Mouse (Mus musculus): ENCODE data around the gene Gm21060.
"Not testable (repeated sequence)": the region's sequence is repeated elsewhere in the genome, so short reads cannot be mapped to it uniquely, and the experiment has no call there.

The Gm21060 gene

DNA sequence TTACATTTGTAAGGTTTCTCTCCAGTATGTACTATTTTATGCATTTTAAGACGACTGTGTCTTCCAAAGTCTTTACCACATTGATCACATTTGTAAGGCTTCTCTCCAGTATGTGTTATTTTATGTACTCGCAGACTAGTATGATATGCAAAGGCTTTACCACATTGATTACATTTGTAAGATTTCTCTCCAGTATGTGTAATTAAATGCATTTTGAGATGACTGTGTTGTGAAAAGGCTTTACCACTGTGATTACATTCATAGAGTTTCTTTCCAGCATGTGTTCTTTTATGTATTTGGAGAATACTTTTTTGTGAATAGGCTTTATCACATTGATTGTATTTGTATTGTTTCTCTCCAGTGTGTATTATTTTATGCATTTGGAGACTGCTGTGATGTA, at the start of gene Gm21060:
Gene Gm21060 (minus strand): TSS at position 101 of the 400 bp plus-strand sequence.
- no peak for DNase-seq (ENCODE audit: low spot score in 2 of 2)

DNA sequence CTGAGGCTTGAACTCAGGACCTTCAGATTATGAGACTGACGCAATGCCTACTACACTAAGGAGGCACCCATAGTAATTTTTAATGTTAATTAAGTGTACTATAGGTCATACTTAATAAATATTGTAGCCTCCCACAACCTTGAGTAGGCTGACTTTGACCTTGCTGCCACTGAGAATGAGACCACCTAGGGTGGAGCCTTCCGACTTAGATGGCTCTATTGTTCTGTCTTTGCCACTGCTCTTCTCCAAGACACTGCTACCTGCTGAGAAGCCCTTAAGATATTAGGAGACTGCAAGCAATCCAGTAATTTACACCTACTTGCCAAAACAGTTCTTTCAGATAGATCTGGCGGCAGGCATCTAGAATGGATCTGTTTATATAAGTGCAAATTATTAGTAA, 24.0 kb upstream of the Gm21060 start:
- DNase-seq (ENCODE audit: low spot score in 2 of 2) = not testable (repeated sequence)

DNA sequence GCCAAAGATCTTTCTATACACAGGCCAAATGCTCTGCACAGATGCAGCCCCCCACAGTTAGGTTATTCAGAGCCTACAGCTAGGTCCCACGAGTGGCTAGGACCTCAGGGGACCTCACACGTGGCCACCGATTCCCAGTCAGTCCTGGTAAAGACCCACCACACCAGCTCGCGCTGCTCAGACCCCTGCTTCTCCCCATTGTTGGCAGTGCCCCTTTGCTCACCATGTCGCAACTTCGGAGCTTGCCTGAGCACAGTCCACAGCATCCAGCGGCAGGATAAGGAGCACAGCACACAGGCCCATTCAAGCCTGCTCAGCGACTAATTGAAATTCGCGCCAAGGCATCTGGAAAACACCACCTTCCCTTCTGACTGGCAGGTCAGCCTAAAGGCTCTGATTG, 16.3 kb upstream of the Gm21060 start:
- DNase-seq (ENCODE audit: low spot score in 2 of 2) = not testable (repeated sequence)

DNA sequence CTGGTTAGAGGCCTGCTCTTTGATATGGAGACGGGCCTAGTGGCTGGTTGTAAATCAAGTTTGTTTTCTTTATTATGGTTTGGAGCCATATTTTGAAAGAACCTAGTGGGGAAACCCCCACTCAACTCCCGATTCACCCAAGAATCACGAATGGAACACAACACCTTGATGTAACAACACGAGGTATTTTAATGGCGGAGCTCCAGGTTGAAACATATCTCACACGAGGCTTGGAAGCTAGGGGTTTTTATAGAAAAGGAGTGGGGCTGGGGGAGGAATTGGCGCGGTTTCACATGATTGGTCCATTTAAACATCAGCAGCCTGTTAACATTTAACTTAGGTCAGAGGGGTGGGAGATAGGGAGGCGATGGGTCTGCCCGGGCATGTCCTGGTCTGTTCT, 15.5 kb upstream of the Gm21060 start:
- not testable (repeated sequence) for DNase-seq (ENCODE audit: low spot score in 2 of 2)

DNA sequence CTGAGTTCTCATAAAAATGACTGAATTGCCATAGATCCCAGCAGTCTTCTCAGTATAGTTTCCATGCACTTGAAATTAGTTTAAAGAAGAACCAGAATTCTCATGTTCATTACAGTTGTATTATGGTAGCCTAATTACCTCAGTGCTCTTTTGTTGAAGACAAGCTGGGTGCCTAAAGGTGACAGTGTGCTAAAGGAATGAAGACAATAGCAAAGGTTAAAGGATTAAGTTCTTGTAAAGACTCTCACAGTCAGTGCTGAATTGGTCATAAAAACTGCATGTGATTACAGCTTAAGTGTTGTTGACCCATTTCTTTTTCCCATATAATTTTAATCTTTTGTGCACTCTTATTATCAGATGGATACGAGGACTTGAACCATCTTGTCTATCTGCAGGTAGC, 11.2 kb upstream of the Gm21060 start:
- DNase-seq (ENCODE audit: low spot score in 2 of 2) = not testable (repeated sequence)

DNA sequence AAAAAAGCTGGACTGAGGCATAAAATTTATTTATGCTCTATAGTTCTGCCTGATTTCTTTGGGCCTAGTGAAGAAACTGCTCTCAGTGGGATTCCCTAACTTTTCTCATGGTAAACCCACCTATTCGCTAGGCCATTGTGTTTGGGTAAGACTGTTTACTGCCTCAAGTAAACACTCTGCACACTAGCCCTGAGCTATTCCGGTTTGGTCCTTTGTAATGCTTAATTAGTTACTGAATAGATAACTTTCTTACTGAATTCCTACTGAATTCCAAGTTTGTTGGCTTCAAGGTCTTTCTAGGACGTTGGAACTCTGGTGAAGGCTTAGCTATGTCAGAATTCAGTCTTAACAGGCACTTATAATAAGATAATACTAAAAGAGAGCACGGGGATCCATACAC, 11.8 kb downstream of the Gm21060 start:
- not testable (repeated sequence) for DNase-seq (ENCODE audit: low spot score in 2 of 2)

DNA sequence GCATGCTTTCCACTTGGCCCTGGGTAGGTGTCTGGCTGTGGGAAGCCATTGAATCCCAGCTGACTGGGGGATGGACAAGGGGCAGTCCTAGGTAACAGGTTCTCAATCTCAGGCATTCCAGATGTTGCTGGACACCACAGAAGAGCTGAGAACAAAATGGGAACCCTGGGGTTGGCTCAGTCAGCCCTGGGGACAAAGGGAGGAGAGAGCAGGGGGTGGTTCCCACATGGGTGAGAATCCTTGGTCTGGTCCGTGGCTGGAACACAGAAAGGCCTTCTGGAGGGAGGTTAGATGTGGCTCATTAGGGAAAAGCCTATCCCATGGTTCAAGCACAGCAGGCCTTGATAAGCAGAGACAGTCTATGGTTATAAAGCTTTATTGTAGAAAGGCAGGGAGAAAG, 13.3 kb downstream of the Gm21060 start:
- no peak for DNase-seq (ENCODE audit: low spot score in 2 of 2)

DNA sequence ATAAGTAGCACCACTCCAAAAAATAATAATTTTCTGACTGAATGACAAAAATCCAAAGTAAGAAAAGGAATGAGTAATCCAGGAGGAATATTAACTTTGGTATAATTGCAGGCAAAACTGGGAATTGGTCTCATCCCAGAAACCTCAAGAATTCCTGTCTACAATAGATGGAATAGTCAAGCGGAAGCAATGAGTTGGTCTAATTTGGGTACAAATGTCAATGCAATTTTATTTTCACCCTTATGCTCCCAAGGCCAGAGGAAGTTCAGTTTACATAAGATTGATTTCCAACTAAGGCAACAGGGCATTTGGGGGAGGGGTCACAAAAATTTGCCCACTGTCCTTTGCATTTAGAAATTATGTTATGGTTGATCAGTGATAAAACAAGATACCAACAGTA, 21.4 kb downstream of the Gm21060 start:
- DNase-seq (ENCODE audit: low spot score in 2 of 2) = no peak

DNA sequence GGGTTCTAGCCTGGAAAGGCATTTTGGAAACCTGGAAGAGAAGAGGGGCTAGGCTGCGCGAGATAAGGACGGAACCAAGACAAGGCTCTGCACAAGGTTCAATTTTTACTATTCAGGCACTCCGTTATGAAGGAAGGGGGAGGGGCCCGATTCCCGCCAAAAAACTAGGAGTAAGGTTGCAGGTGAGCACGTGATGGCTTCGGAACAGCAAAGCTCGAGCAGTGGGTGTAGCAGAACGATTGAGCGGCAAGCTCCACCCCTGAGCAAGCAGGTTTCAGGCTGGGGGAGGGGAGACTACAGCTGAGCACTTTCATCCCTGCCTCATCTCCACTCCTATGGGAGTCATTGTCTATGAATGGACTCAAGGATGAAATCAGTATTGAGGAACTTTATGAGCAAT, 27.7 kb downstream of the Gm21060 start:
- DNase-seq (ENCODE audit: low spot score in 2 of 2) = not testable (repeated sequence)

DNA sequence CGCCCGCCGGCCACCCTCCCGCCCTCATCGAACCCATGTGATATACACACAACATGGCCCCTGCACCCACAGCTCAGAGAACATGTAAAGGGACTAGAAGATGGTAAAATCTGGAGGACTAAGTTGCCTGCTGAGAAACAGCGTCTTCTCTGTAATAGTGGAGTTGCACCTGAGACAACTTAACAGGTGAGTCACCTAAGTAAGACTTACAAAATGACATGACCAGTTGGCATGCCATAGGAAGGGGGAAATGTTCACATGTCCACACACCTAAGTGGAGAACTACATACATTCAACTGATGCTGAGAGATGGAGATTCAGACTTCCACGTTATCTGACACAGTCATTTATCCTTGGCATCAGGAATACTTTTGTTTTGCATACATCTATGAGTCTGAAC, 29.7 kb downstream of the Gm21060 start:
- DNase-seq (ENCODE audit: low spot score in 2 of 2) = no peak

DNA sequence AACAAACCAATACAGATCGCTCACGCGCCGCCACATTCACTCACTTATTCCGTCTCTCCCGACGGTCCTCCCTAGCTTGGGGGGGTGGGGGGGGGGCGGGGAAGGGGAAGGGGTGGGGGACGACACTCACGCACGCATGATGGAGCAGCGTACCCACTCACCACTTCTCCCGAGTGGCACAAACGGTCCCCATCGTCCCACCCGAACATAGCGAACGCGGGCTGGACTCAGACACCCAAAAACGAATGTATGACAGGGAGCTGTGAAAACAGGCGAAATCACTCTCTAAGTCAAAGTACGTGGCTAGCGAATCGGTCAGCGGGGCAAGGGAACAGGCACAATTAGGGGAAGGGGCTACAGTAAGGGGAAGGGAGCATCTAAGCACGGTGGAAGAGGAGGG, 30.2 kb downstream of the Gm21060 start:
- DNase-seq (ENCODE audit: low spot score in 2 of 2) = peak in 1 of 2 experiments; percentile 21

DNA sequence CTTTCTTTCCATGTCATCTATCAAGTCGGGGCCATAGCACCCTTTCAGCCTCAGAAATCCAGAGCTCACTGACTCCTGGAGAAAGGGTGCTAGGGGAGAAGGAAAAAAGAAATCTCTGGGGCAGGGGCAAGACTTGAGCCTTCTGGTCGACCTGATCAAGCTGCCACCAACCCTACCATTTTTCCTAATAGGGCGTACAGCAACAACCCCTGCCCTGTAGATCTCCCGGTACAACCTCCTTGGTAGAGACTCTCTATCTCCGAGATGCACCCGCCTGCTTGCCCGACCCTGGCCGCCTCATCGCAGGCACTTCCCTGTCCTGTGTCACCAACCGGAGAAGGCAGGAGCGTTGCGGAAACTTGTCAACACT, 30.6 kb downstream of the Gm21060 start:
- DNase-seq (ENCODE audit: low spot score in 2 of 2) = peak in 1 of 2 experiments; percentile 33

DNA sequence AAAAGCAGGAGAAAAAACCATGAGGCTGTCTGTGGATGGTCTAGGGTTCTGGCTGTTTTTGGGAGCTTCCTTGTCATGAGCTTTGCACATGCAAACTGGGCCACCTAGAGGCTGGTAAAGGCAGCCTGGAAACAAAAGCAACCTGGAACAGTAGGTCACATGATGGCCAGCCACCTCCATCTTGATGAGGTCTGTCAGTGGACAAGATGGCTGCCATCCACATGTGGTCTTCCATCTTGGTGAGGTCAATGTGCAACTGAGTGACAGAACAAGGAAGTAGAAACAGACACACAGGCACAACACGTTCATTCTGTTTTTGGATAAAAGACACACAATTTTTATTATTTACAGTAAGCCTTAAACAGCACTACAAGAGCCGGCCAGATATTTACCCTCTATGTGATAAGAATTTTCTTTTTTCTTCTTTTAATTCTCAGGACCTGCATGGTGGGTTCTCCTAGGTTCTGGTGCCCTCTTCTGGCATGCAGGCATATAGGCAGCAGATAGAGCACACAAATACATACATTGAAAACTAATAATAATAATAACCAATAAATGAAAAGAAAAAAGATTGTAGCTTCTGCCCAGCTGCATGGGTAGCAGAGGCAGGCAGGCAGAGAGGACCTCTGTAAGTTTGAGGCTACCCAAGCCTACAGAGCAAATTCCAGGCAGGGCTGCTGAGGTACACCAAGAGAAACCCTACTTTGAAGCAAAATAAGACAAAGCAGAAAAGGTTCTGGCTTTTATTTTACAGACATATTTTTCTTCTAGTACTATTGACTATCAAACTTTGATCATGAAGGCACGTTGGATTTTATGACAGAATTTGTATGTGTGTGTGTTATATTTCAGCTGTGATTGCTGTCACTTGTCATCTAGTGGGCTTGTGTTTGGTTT, 31.3 kb downstream of the Gm21060 start:
- peak; percentile 5 to 24 for DNase-seq (ENCODE audit: low spot score in 2 of 2)

DNA sequence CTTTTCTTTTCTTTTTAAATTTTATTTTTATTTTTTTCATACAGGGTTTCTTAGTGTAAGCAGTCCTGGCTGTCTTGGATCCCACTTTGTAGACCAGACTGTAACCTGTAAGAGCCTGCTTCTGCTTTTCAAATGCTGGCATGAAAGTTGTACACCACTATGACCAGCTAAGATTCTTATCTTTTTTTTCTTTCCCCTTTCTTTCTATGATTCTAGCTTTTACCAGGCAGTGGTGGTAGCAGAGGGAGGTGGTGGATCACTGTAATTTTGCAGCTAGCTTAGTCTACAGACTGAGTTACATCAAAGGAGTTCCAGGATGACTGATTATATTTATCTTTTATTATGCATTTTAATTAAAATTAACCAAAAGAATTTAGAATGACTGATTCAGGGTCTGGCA, 31.9 kb downstream of the Gm21060 start:
- no peak for DNase-seq (ENCODE audit: low spot score in 2 of 2)

DNA sequence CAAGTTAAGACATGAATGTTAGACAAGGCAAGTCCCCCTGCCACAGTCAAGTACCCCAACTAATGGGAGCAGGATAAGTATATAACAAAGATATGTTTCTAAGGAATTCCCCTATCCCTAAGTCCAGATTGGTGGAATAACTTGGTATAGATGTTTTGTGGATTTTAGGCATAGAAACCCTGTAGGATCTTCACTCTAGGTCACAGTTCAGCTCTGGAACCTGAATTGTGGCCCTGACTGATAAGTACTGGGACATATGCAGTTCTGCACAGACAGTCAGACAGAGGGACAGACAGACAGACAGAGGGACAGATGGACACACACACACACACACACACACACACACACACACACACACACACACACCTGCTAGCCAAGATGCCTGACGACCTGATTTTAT, 32.6 kb downstream of the Gm21060 start:
- no peak for DNase-seq (ENCODE audit: low spot score in 2 of 2)

DNA sequence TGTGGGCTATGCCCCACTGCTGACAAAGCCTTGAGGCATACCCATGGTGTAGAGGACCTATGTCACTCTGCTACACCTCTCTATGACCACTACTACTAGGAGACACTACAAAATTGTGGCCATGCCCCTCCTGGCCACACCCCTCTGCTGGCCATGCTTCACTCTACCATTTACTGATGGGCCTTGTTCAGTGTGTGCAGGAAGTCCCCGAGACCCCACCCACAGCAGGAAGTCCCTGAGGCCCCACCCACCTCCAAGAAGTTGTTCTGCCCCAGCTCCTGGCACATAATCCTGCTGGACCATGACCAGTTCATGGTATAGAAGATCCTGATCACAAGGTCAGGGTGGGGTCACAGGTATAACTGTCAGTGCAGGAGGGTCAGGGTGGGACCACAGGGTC, 35.6 kb downstream of the Gm21060 start:
- DNase-seq (ENCODE audit: low spot score in 2 of 2) = no peak

DNA sequence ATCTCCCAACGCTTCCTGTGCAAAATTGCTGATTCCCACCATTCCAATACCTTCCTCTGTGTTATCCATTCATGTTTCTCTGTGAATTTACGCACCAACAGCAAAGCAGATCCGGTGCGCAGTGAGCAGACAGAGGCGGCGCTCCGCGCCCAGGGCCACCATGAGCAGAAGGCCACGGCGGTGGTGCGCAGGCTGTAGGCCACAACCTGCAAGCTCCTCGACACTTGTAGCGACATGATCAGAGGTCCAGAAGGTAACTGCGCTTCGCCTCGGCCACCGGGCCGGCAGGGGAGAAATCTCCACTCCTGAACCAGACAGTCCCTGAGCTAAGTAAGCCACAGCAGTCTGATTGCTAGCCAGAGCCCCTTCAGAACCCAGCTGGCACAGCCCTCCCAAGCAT, 39.1 kb downstream of the Gm21060 start:
- DNase-seq (ENCODE audit: low spot score in 2 of 2) = no peak

DNA sequence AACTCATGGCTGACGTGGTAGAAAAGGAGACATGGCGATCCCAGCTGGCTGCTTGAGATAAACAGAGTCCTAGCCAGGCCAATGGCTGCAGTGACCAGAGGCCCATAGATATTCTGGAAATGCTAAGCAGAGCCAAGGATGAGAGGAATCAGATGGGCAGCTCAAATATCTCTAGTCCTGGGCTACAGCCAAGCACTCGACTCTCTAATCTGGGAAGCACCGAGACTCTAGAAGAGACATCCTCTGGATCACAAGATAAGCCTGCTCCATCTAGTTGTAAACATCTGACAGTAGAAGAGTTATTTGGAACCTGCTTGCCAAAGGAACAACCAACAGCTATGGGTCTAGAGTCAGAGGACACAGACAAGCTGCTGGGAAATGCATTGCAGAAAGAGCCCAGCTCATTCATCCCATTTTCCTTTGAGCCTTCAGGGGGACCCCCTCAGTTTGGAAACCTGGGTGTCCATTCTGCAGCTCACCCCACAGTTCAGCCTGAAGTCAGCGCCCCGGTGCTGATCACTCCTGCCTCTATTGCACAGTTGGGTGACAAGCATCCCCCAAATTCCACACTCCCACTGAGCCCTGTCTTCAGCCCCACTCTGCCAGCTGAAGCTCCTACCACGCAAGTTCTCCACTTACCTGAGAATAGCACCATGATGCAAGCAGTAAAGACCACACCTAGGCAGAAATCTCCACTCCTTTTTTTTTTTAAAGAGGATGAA, 40.5 kb downstream of the Gm21060 start:
- DNase-seq (ENCODE audit: low spot score in 2 of 2) = no peak

DNA sequence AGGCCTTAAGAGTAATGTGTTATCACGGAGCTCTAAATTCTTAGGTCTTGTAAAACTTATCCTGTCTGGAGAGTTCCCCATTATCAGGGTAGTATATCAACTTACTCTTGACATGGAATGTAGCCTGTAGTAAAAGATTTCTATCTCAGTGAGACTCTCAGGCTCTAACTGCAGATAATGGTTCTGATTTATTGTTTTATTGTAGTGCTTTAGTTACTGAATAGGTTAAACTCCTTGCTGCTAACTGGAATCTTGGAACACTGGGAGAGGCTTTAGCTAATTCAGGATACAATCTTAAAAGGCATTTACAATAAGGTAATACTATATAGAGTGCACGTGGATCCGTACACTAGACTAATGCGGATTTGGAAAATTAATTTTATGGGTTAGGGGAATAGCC, 49.5 kb downstream of the Gm21060 start:
- DNase-seq (ENCODE audit: low spot score in 2 of 2) = not testable (repeated sequence)

All from urinary bladder, adult 18-20 months (tissue).